Mouse (Mus musculus): ENCODE results near the gene Szrd1. TPM values are rescaled to one million over a fixed set of nuclear protein-coding genes. Genes with fewer than 3 reads are reported as not detected.
A peak's percentile ranks its signal among the peaks of the same experiment; 100 is the strongest.

The Szrd1 gene
- polyA plus RNA-seq (2016; fragmentation: Nextera tagmentation; extraction: Ambion mirVana), result 32.0 TPM in 2 replicates

DNA sequence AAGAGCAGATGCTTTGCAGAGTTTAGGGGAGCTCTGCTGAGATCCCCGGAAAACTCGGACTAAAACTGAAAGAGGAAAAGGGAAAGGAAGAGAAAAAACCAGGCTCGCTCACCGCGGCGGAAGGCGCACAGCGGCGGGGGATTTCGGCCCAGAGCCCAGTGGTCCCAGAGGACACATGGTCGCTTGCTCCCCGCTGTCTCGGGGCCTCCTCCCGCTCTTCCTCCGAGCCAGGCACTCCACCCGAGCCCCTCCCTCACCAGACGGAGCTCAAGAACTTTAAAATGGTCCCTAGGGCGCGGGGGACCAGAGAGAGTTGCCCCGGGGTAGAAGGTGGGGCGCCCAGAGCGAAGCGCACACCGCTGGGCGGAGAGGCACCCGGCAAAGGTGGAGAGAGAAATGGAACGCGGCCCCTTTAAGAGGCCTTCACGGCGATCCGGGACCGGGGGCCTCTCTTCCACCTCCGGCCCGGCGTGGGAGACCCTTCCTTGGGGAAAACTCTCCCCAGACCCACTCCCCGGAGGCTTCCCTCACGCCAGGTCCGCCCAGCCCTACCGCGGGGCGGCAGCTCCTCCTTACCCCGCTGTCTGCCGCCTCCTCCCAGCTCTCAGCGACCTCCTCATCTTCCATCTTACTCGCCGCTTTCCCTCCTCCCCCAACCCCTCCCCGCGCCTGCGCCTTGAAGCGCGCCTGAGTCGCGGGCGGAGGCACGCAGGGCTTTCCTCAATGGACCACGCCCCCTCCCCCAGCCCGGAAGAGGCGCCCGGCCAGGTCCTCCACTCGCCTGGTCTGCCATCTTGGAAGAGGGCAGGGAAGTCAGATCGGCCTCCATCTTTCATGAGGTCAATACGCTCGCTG lies at the start of gene Szrd1:
TSS of gene Szrd1 (minus strand) at position 660 of the 855 bp plus-strand sequence.
- ATAC-seq (ENCODE audit: low FRiP score, low read depth), result peak; percentile 90
- H3K27ac ChIP-seq, result peak within 1 kb of the TSS; percentile 79
- under 1% methylated on average over 63 of the region's 63 CpGs for WGBS

GRCm38 (mm10) chr4:141186923-141187836 lies 47.6 kb upstream of the Szrd1 start:
- Histone ChIP-seq H3K36me3 (peaks cover 37% of the 10 kb centered on the region), H3K4me1 (peaks cover 6% of the 10 kb centered on the region; the same call in 1 of the 2 replicates), H3K27me3 (replicated peaks) (no peaks in the 10 kb centered on the region), H3K4me2 (replicated peaks) (no peak overlapping the region), H3K9me3 (no peaks in the 10 kb centered on the region), H3K9ac (no peak overlapping the region), H3K4me3 (no peak overlapping the region), H3K27ac (no peak overlapping the region)
- ATAC-seq (ENCODE audit: low FRiP score, low read depth), result no peak
- WGBS, result 74% methylated on average over 9 of the region's 9 CpGs

More for the DNA sequence above, at the start of gene Szrd1:
- H3K36me3 ChIP-seq, result 0 out of 2 replicates have a peak, but pooled peaks cover 3% of the 10 kb centered on the region
- H3K27me3 ChIP-seq (replicated peaks), result no peaks in the 10 kb centered on the region
- no peaks in the 10 kb centered on the region for H3K9me3 ChIP-seq
- peak within 1 kb of the TSS; percentile 85 for H3K4me3 ChIP-seq
- H3K9ac ChIP-seq, result peak within 1 kb of the TSS; percentile 82
- H3K4me1 ChIP-seq, result peaks cover 34% of the 10 kb centered on the region
- H3K4me2 ChIP-seq (replicated peaks), result peak within 1 kb of the TSS; percentile 96

GRCm38 (mm10) chr4:141184426-141184825 lies 44.9 kb upstream of the Szrd1 start:
- Histone ChIP-seq H3K36me3 (peaks cover 43% of the 10 kb centered on the region), H3K27ac (no peak overlapping the region), H3K9ac (no peak overlapping the region), H3K4me2 (replicated peaks) (no peak overlapping the region), H3K4me1 (peaks cover 7% of the 10 kb centered on the region; the same call in 1 of the 2 replicates), H3K27me3 (replicated peaks) (no peaks in the 10 kb centered on the region), H3K9me3 (no peaks in the 10 kb centered on the region), H3K4me3 (no peak overlapping the region)
- no peak for ATAC-seq (ENCODE audit: low FRiP score, low read depth)
- WGBS, result 92% methylated on average over 4 of the region's 4 CpGs

DNA sequence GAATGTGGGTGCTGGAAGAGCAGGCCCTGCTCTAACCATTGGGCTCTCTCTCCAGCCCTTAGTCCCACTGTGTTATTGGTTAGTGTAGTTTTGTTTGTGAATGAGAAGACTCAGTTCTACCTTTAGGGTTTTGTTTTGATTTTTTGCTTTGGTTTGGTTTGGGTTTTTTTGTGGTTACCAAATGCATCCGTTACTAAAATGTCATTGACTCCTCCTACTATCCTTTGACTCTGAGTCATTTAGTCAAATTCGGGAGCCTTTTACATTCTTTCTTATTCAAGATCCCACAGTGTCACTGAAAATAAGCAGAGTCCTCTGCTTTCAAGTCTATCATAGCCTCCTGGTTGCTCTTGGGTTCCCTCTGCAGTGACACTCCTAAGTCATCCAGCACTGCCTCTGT lies 44.4 kb upstream of the Szrd1 start:
- no peak overlapping the region for H3K4me2 ChIP-seq (replicated peaks)
- H3K27me3 ChIP-seq (replicated peaks), result no peaks in the 10 kb centered on the region
- no peak overlapping the region for H3K9ac ChIP-seq
- no peak for ATAC-seq (ENCODE audit: low FRiP score, low read depth)
- H3K27ac ChIP-seq, result no peak overlapping the region
- H3K36me3 ChIP-seq, result peaks cover 43% of the 10 kb centered on the region
- no peaks in the 10 kb centered on the region for H3K9me3 ChIP-seq
- 91% methylated on average over 2 of the region's 2 CpGs for WGBS
- no peak overlapping the region for H3K4me3 ChIP-seq
- H3K4me1 ChIP-seq, result peaks cover 12% of the 10 kb centered on the region

- Histone ChIP-seq H3K4me2 (replicated peaks) (no peak overlapping the region), H3K4me3 (no peak overlapping the region), H3K36me3 (peaks cover 45% of the 10 kb centered on the region), H3K4me1 (peaks cover 14% of the 10 kb centered on the region), H3K27ac (no peak overlapping the region), H3K27me3 (replicated peaks) (no peaks in the 10 kb centered on the region), H3K9ac (no peak overlapping the region), H3K9me3 (no peaks in the 10 kb centered on the region)
- no peak for ATAC-seq (ENCODE audit: low FRiP score, low read depth)
- 94% methylated on average over 6 of the region's 6 CpGs for WGBS
Measured at GRCm38 (mm10) chr4:141181981-141182380, 42.4 kb upstream of the Szrd1 start.

DNA sequence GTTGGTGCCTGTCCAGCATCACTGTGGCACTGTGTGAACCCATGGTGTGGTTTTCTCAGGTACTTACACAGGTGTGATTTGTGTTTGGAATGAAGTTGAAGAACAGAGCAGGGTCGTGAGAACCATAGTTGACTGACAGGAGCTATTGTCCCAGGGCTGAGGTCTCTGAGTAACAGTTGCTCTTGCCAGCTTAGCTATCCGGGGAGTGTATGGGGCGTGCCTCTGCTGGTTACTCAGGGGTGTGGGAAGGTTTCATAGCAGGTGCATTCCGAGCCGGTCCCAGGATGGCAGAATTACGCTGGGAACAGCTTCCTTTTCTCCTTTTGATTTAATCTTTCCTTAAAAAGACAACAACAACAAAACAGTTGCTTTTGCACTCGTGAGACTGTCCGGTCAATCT lies 41.3 kb upstream of the Szrd1 start:
- no peak for ATAC-seq (ENCODE audit: low FRiP score, low read depth)
- Histone ChIP-seq H3K4me1 (peaks cover 9% of the 10 kb centered on the region), H3K27me3 (replicated peaks) (no peaks in the 10 kb centered on the region), H3K27ac (no peak overlapping the region), H3K4me2 (replicated peaks) (no peak overlapping the region), H3K9ac (no peak overlapping the region), H3K36me3 (peaks cover 47% of the 10 kb centered on the region), H3K4me3 (no peak overlapping the region), H3K9me3 (no peaks in the 10 kb centered on the region)
- WGBS, result 95% methylated on average over 8 of the region's 8 CpGs

DNA sequence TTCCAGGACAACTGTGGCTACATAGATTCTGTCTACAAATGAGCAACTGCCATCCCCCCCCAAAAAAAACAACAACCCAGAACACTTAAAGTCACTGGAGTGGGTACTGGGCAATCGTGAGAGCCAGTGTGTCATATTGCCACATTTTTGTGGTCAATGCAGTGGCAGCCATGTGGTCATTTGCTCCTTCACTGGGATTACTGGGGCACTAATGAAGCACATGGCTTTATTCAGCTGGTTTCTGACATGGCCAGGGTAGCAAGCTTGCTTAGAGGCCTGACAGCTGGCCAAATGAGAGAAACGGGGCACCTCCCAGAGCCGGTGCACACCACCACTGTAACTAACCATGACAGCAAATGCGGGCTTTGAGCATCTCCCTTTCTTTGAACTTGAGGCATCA lies 38.9 kb upstream of the Szrd1 start:
- Histone ChIP-seq H3K4me3 (no peak overlapping the region), H3K9me3 (no peaks in the 10 kb centered on the region), H3K36me3 (peaks cover 31% of the 10 kb centered on the region), H3K27me3 (replicated peaks) (no peaks in the 10 kb centered on the region), H3K27ac (no peak overlapping the region), H3K9ac (no peak overlapping the region), H3K4me2 (replicated peaks) (no peak overlapping the region), H3K4me1 (peaks cover 8% of the 10 kb centered on the region)
- no peak for ATAC-seq (ENCODE audit: low FRiP score, low read depth)
- 48% methylated on average over 4 of the region's 4 CpGs for WGBS

DNA sequence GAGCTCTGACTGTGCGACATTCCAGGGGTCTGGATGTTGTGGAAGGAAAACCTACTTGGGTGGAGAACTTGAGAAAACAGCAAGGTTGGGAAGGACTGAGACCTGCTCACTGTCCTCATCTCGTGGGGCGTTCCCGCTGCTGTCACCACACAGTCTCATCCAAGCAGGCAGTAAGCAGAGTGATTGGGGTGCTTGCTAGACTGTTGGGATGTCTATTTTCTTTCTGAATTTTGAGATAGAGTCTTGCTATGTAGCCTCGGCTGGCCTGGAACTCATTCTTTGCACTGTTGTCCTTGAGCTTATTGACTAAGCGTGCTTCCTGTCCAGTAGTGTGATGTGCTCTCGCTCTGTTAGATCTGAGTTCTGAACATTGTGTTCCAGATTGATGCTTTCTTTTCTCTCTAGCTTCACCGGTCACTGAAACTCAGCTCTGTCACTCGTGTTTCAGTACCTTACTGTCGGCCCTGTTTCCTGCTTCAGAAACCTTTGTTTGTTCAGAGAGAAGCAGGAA lies 36.8 kb upstream of the Szrd1 start:
- Histone ChIP-seq H3K4me3 (no peak overlapping the region), H3K9ac (no peak overlapping the region), H3K4me1 (peaks cover 8% of the 10 kb centered on the region), H3K27ac (no peak overlapping the region), H3K36me3 (peaks cover 24% of the 10 kb centered on the region), H3K4me2 (replicated peaks) (no peak overlapping the region), H3K27me3 (replicated peaks) (no peaks in the 10 kb centered on the region), H3K9me3 (no peaks in the 10 kb centered on the region)
- no peak for ATAC-seq (ENCODE audit: low FRiP score, low read depth)
- WGBS, result 87% methylated on average over 10 of the region's 10 CpGs

DNA sequence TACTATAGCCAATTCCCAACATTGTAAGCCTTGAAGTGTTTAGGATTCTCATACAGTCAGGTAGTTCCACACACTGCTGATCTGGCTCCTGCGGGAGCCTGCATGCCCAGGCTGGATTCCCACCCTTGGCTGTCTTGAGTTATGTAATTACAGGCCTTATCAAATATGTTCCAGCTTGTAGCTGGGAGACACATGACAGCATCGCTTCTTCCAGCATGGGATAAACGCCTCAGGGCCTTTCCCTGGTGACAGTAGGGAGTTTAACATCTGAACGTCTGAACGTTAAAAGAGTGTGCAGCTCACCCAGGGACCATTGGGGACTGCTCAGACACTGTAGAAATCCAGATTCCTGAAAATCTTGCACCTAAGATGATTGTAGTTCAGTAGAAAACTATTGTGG lies 36.2 kb upstream of the Szrd1 start:
- H3K9me3 ChIP-seq, result no peaks in the 10 kb centered on the region
- no peaks in the 10 kb centered on the region for H3K27me3 ChIP-seq (replicated peaks)
- peaks cover 25% of the 10 kb centered on the region for H3K36me3 ChIP-seq
- WGBS, result 88% methylated on average over 5 of the region's 5 CpGs
- no peak overlapping the region for H3K9ac ChIP-seq
- H3K4me1 ChIP-seq, result peaks cover 8% of the 10 kb centered on the region
- H3K27ac ChIP-seq, result no peak overlapping the region
- no peak overlapping the region for H3K4me3 ChIP-seq
- no peak overlapping the region for H3K4me2 ChIP-seq (replicated peaks)
- ATAC-seq (ENCODE audit: low FRiP score, low read depth), result no peak

- 89% methylated on average over 8 of the region's 8 CpGs for WGBS
- ATAC-seq (ENCODE audit: low FRiP score, low read depth), result no peak
- Histone ChIP-seq H3K9ac (no peak overlapping the region), H3K4me3 (no peak overlapping the region), H3K4me1 (no peaks in the 10 kb centered on the region), H3K27me3 (replicated peaks) (no peaks in the 10 kb centered on the region), H3K4me2 (replicated peaks) (no peak overlapping the region), H3K27ac (no peak overlapping the region), H3K36me3 (peaks cover 40% of the 10 kb centered on the region), H3K9me3 (no peaks in the 10 kb centered on the region)
Measured at GRCm38 (mm10) chr4:141172121-141172520, 32.5 kb upstream of the Szrd1 start.

DNA sequence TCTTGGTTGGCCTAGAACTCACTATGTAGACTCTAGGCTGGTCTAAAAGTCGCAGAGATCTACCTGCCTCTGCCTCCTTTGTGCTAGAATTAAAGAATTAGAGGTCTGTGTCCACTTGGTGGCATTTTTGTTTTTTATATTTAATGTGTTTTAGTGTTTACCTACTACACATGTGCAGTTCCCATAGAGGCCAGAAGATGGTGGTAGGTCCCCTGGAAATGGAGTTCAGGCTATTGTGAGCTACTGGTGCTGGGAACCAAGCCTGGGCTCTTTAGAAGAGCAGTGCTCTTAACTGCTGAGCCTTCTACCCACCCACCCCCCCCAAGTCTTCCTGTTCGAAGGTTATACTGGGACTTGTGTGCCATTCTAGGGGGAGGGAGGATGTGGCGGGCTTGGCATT lies 27.6 kb upstream of the Szrd1 start:
- Histone ChIP-seq H3K27me3 (replicated peaks) (no peaks in the 10 kb centered on the region), H3K9ac (no peak overlapping the region), H3K36me3 (peaks cover 43% of the 10 kb centered on the region), H3K4me3 (no peak overlapping the region), H3K27ac (no peak overlapping the region), H3K4me2 (replicated peaks) (no peak overlapping the region), H3K9me3 (peaks cover 6% of the 10 kb centered on the region), H3K4me1 (no peaks in the 10 kb centered on the region)
- ATAC-seq (ENCODE audit: low FRiP score, low read depth), result no peak
- WGBS, result 94% methylated on average over 3 of the region's 3 CpGs

GRCm38 (mm10) chr4:141165744-141166292 lies 26.2 kb upstream of the Szrd1 start:
- no peak for ATAC-seq (ENCODE audit: low FRiP score, low read depth)

More at GRCm38 (mm10) chr4:141165744-141166292, 26.2 kb upstream of the Szrd1 start:
- Histone ChIP-seq H3K9ac (no peak overlapping the region), H3K9me3 (peaks cover 6% of the 10 kb centered on the region), H3K4me2 (replicated peaks) (no peak overlapping the region), H3K27me3 (replicated peaks) (no peaks in the 10 kb centered on the region), H3K4me1 (no peaks in the 10 kb centered on the region), H3K27ac (no peak overlapping the region), H3K4me3 (no peak overlapping the region), H3K36me3 (peaks cover 30% of the 10 kb centered on the region)
- WGBS, result 82% methylated on average over 8 of the region's 8 CpGs
